In genomic region chr6:34216450-34217319, GRCm38 (mm10) we compare ENCODE assay signal across 23 mouse cellular contexts. TPM values are rescaled to one million over a fixed set of nuclear protein-coding genes. Genes with fewer than 3 reads are reported as not detected.
DNase-seq lines count a peak whose midpoint lies in the region; ATAC-seq lines count a peak whose summit lies in the region.
"Had no signal": no experiment of that assay in that cellular context is flagged by ENCODE, and none has a peak within 500 bp of the region (broad histone marks: within the 10 kb centered on the region; RNA-seq: fewer than 3 reads in every experiment).

No protein-coding gene starts in this region.

- intact Hi-C loops in heart, postnatal 10 days (cut with DNase I), result no loop called here

- DNase-seq in heart, postnatal 4 days, result no peak
- no peak for DNase-seq in neural tube, embryonic 10.5 days (ENCODE audit: extremely low spot score, low spot score)
- DNase-seq in heart, postnatal 10 days, result peak; percentile 8 to 24
- DNase-seq in limb, embryonic 10.5 days (ENCODE audit: low spot score), result no peak
- DNase-seq in thymus, postnatal 14 days, result no peak
- DNase-seq: adrenal gland, postnatal 10 days; cerebellum, adult 2 months; cerebellum, postnatal 36 days; gastrocnemius, adult 2 months; kidney, adult 11 months; kidney, postnatal 4 days; lung, embryonic 14.5 days; midbrain, embryonic 14.5 days; right cerebral cortex, adult 18-20 months; right cerebral cortex, postnatal 4 days; thymus, postnatal 25 days had no signal

- no peaks in the 10 kb centered on the region for H3K36me3 ChIP-seq in heart, embryonic 15.5 days
- H3K36me3 ChIP-seq in neural tube, embryonic 13.5 days, result no peaks in the 10 kb centered on the region
- no peaks in the 10 kb centered on the region for H3K36me3 ChIP-seq in limb, embryonic 10.5 days
- H3K36me3 ChIP-seq: kidney, embryonic 15.5 days; neural tube, embryonic 12.5 days had no signal

- ATAC-seq in heart, embryonic 15.5 days (replicated peaks; ENCODE audit: insufficient number of reproducible peaks, insufficient read depth, low FRiP score, low read depth), result peak; percentile 70
- ATAC-seq in neural tube, embryonic 13.5 days (ENCODE audit: low read depth), result no peak
- ATAC-seq: forebrain, embryonic 14.5 days had no signal

- WGBS in heart, embryonic 15.5 days, result 15% methylated on average over 9 of the region's 9 CpGs
- WGBS in neural tube, embryonic 13.5 days, result 57% methylated on average over 9 of the region's 9 CpGs
- WGBS in limb, embryonic 10.5 days, result 55% methylated on average over 9 of the region's 9 CpGs

- H3K27ac ChIP-seq in heart, embryonic 15.5 days, result peak overlapping the region; percentile 65
- 0 out of 2 replicates have a peak overlapping the region, but pooled peaks have one; percentile 13 for H3K27ac ChIP-seq in neural tube, embryonic 13.5 days (replicated peaks)
- H3K27ac ChIP-seq in limb, embryonic 10.5 days, result no peak overlapping the region
- H3K27ac ChIP-seq: gastrocnemius, adult 2 months; kidney, embryonic 15.5 days; liver, embryonic 14.5 days; neural tube, embryonic 12.5 days had no signal

- peak overlapping the region; percentile 33 for H3K4me2 ChIP-seq in heart, embryonic 15.5 days
- H3K4me2 ChIP-seq in neural tube, embryonic 13.5 days, result no peak overlapping the region
- H3K4me2 ChIP-seq: kidney, embryonic 15.5 days; lung, embryonic 14.5 days; neural tube, embryonic 12.5 days had no signal

- peaks cover 11% of the 10 kb centered on the region for H3K4me1 ChIP-seq in heart, embryonic 15.5 days (replicated peaks)
- H3K4me1 ChIP-seq in neural tube, embryonic 13.5 days (replicated peaks), result peaks cover 20% of the 10 kb centered on the region
- no peaks in the 10 kb centered on the region for H3K4me1 ChIP-seq in limb, embryonic 10.5 days
- H3K4me1 ChIP-seq: kidney, embryonic 15.5 days; megakaryocyte, embryonic 14.5 days; neural tube, embryonic 12.5 days had no signal

- no peaks in the 10 kb centered on the region for H3K27me3 ChIP-seq in heart, embryonic 15.5 days
- no peaks in the 10 kb centered on the region for H3K27me3 ChIP-seq in neural tube, embryonic 13.5 days
- H3K27me3 ChIP-seq in limb, embryonic 10.5 days (ENCODE audit: low read depth, poor library complexity, severe bottlenecking), result no peaks in the 10 kb centered on the region
- H3K27me3 ChIP-seq: kidney, embryonic 15.5 days; neural tube, embryonic 12.5 days had no signal

- H3K9me3 ChIP-seq in heart, embryonic 15.5 days (replicated peaks), result no peaks in the 10 kb centered on the region; the same call in 1 of the 2 replicates
- H3K9me3 ChIP-seq in neural tube, embryonic 13.5 days, result no peaks in the 10 kb centered on the region
- H3K9me3 ChIP-seq in limb, embryonic 10.5 days (replicated peaks), result no peaks in the 10 kb centered on the region
- H3K9me3 ChIP-seq: kidney, embryonic 15.5 days; megakaryocyte, embryonic 14.5 days; neural tube, embryonic 12.5 days had no signal

- H3K4me3 ChIP-seq in heart, embryonic 15.5 days, result no peak overlapping the region
- no peak overlapping the region for H3K4me3 ChIP-seq in neural tube, embryonic 13.5 days
- H3K4me3 ChIP-seq in limb, embryonic 10.5 days, result no peak overlapping the region
- H3K4me3 ChIP-seq: gastrocnemius, adult 2 months; kidney, embryonic 15.5 days; megakaryocyte, embryonic 14.5 days; neural tube, embryonic 12.5 days had no signal

- H3K9ac ChIP-seq in heart, embryonic 15.5 days, result no peak overlapping the region
- H3K9ac ChIP-seq in neural tube, embryonic 13.5 days, result no peak overlapping the region
- H3K9ac ChIP-seq: kidney, embryonic 15.5 days; liver, embryonic 14.5 days; lung, embryonic 14.5 days; neural tube, embryonic 12.5 days had no signal

RNA-seq across cellular contexts. Expression of gene Slc35b4, which starts 39.8 kb away (rescaled TPM):
- polyA plus RNA-seq in heart, embryonic 15.5 days (2015; fragmentation: Nextera tagmentation; extraction: Ambion mirVana), result 26.3 and 36.4 TPM in 2 replicates
- total RNA-seq in heart, postnatal 4 days (2021), result 10 to 100 TPM; 15.2 to 16.3 TPM
- polyA plus RNA-seq in neural tube, embryonic 13.5 days (2015; fragmentation: Nextera tagmentation; extraction: Ambion mirVana), result 34.1 and 37.8 TPM in 2 replicates
- total RNA-seq in heart, postnatal 10 days (2021), result 10 to 100 TPM; 12.1 to 15.1 TPM
- polyA plus RNA-seq in limb, embryonic 10.5 days (2016; fragmentation: Nextera tagmentation; extraction: Ambion mirVana), result 37.9 and 40.1 TPM in 2 replicates

Comparison
In these comparisons a context has a peak if more than half of its experiments do, and no peak if none do; other contexts are left out.
1. DNase-seq: peak in heart, postnatal 10 days (2 of 2); none in heart, postnatal 4 days (single experiment), neural tube, embryonic 10.5 days (single experiment), limb, embryonic 10.5 days (single experiment) and thymus, postnatal 14 days (single experiment).